Mouse (Mus musculus) liver, embryonic 13.5 days (tissue): ENCODE measurements around the gene Ano1. TPM values are rescaled to one million over a fixed set of nuclear protein-coding genes. Genes with fewer than 3 reads are reported as not detected.
A peak's percentile ranks its signal among the peaks of the same experiment; 100 is the strongest.

ENCODE experiments used
- ATAC-seq: fragments of 200-750 bp; cut with Nextera tagmentation; 2 replicates; pipeline ENCODE4 v1.8.0; 2017; ENCODE audit warnings: low read depth, mild to moderate bottlenecking, moderate number of reproducible peaks, moderate library complexity
- DNase-seq: peaks from one replicate; pipeline ENCODE4 v3.0.0; 2022
- H3K27ac ChIP-seq: fragments of 300-500 bp; sonication (generic); 2 replicates; pipeline ENCODE4 v1.5.1; 2015; ENCODE audit warnings: moderate library complexity, mild to moderate bottlenecking, inconsistent platforms
- H3K27me3 ChIP-seq: fragments of 300-500 bp; sonication (generic); 2 replicates; pipeline ENCODE4 v1.6.1; 2015; ENCODE audit warnings: mild to moderate bottlenecking, inconsistent platforms
- H3K36me3 ChIP-seq: fragments of 300-500 bp; sonication (generic); 2 replicates; pipeline ENCODE4 v1.6.1; 2015; ENCODE audit warnings: mild to moderate bottlenecking, inconsistent platforms
- H3K4me1 ChIP-seq: fragments of 300-500 bp; sonication (generic); replicated peaks from 2 replicates; pipeline ENCODE4 v1.6.1; 2015; ENCODE audit warnings: inconsistent platforms
- H3K4me2 ChIP-seq: fragments of 300-500 bp; sonication (generic); 2 replicates; pipeline ENCODE4 v1.6.1; 2015; ENCODE audit warnings: inconsistent platforms, mild to moderate bottlenecking, moderate library complexity
- H3K4me3 ChIP-seq: fragments of 300-500 bp; sonication (generic); replicated peaks from 2 replicates; pipeline ENCODE4 v1.5.1; 2015; ENCODE audit warnings: mild to moderate bottlenecking, inconsistent platforms
- H3K9ac ChIP-seq: fragments of 300-500 bp; sonication (generic); 2 replicates; pipeline ENCODE4 v1.6.1; 2015; ENCODE audit warnings: mild to moderate bottlenecking, inconsistent platforms
- H3K9me3 ChIP-seq: fragments of 300-500 bp; sonication (generic); replicated peaks from 2 replicates; pipeline ENCODE4 v1.6.1; 2016; ENCODE audit warnings: inconsistent platforms
- WGBS: fragments of 180-500 bp; shearing (Covaris S2); methylation state at CpG from one replicate; pipeline ENCODE4 v1.1.7; 2015; ENCODE audit not compliant: insufficient replicate concordance; 5-methylcytosine and 5-hydroxymethylcytosine counted together
- polyA plus RNA-seq: library from polyadenylated mRNA; unstranded; fragments of >200 nt; fragmentation: Nextera tagmentation; extraction: Ambion mirVana; gene quantifications from 2 replicates; pipeline ENCODE4 v1.2.1, GENCODE M21; 2015

The Ano1 gene
- polyA plus RNA-seq, 1 experiment from 2014 or later = 3.4 TPM

DNA sequence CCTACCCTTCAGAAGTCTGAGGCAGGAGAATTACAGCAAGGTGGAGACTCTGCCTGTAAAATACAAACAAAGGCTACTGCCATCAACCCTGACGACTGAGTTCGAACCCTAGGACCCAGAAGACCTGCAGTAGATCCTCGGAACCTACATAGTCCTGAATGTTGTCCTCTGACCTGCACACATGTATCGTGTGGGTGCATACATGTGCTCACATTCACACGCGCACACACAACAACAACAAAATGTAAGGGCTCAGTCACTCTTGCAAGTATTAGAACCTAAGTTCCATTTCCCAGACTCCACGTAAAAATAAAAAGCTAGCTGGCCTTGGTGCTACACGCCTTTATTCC, 197.7 kb downstream of the Ano1 start:
- H3K4me2 ChIP-seq = peak overlapping the region; percentile 85
- peaks cover 41% of the 10 kb centered on the region for H3K4me1 ChIP-seq
- peak overlapping the region; percentile 93 for H3K4me3 ChIP-seq
- H3K36me3 ChIP-seq = peaks cover 24% of the 10 kb centered on the region
- 21% methylated on average over 8 of the region's 8 CpGs for WGBS
- no peak for DNase-seq
- peak overlapping the region; percentile 77 for H3K9ac ChIP-seq
- H3K27ac ChIP-seq = peak overlapping the region; percentile 62
- H3K27me3 ChIP-seq = no peaks in the 10 kb centered on the region
- H3K9me3 ChIP-seq = no peaks in the 10 kb centered on the region
- no peak for ATAC-seq

DNA sequence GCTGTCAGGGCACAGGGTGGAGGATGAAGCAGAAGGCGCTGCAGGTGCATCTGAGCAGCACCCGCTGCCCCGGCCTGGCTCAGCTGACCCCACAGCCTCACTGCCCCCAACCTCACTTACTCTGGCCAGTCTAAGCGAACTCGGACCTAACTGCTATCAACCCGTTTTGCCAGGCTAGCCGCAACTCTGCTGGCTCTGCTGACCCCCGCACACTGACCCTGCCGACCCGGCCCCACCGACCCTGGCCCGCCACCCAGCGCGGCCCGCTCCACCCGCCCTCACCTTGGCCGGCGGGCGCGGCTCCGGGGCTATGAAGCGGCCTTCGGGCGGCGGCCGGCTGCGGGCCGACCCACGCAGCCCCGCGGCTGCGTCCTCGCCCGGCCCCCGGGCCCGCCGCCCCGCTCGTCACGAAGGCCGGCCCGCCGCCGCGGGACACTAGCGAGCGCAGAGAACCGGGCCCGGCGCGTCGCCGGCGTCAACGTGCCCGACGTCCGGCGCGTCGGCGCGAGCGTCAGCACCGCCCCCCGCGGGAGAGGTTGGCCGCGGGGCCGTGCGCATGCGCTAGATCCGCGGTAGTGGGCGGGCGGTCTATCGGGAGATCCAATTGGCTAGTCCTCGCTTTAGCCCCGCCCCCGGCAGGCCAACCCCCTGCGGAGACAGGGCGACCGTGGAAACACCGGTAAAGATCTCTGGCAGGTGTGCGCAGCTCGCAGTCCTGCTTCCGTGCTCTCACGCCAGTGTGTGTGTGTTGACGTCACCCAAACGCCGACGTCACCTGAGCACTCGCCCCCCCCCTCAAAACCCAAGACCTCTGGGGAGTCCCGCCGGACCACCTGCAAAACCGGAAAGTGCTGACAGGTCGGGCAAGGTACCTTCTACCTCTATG, 198.3 kb downstream of the Ano1 start, which contains the start of gene Ppfia1:
TSS of gene Ppfia1 (minus strand) at position 493 of the 886 bp plus-strand sequence.
- Histone ChIP-seq H3K4me2 (peak within 1 kb of the TSS; percentile 89), H3K4me1 (peaks cover 47% of the 10 kb centered on the region), H3K27ac (peak within 1 kb of the TSS; percentile 80), H3K36me3 (peaks cover 30% of the 10 kb centered on the region), H3K9me3 (no peaks in the 10 kb centered on the region), H3K4me3 (peak within 1 kb of the TSS; percentile 93), H3K27me3 (no peaks in the 10 kb centered on the region), H3K9ac (peak within 1 kb of the TSS; percentile 97)
- ATAC-seq (peak; percentile 95), DNase-seq (peak; percentile 98)
- under 1% methylated on average over 92 of the region's 97 CpGs for WGBS

DNA sequence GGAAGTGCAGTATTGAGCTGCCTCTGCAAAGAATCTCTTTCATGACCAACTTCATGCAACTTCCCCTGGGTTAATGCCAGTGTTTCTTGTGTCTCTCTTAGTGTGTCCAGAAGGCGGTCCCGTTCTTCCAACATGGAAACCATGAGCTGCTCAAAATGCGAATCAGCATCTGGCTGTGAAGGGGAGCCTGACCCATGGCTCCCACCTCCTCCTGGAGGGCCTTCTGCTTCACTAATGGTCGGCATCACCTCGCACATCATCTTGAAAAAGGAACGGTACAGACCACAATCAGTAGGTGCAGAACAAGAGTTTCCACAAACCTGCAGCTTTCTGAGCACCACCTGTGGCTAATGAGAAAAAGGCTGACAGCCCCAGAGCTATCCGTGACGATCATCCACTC, 199.5 kb downstream of the Ano1 start:
- H3K27me3 ChIP-seq = no peaks in the 10 kb centered on the region
- H3K27ac ChIP-seq = peak overlapping the region; percentile 80; the same call in 1 of the 2 replicates
- peaks cover 54% of the 10 kb centered on the region for H3K4me1 ChIP-seq
- DNase-seq = no peak
- no peak for ATAC-seq
- no peaks in the 10 kb centered on the region for H3K9me3 ChIP-seq
- H3K9ac ChIP-seq = peak overlapping the region; percentile 97
- peaks cover 37% of the 10 kb centered on the region for H3K36me3 ChIP-seq
- peak overlapping the region; percentile 89 for H3K4me2 ChIP-seq
- peak overlapping the region; percentile 93 for H3K4me3 ChIP-seq
- WGBS = 79% methylated on average over 8 of the region's 8 CpGs

GRCm38 (mm10) chr7:144550811-144551210, 201.0 kb downstream of the Ano1 start:
- WGBS = 16% methylated on average over 1 of the region's 1 CpGs
- peaks cover 54% of the 10 kb centered on the region for H3K4me1 ChIP-seq
- no peak for DNase-seq
- no peak for ATAC-seq
- H3K36me3 ChIP-seq = peaks cover 47% of the 10 kb centered on the region
- H3K4me2 ChIP-seq = peak overlapping the region; percentile 89
- no peaks in the 10 kb centered on the region for H3K9me3 ChIP-seq
- 0 out of 2 replicates have a peak overlapping the region, but pooled peaks have one; percentile 20 for H3K9ac ChIP-seq
- no peak overlapping the region for H3K27ac ChIP-seq
- H3K27me3 ChIP-seq = no peaks in the 10 kb centered on the region
- H3K4me3 ChIP-seq = no peak overlapping the region; the same call in 1 of the 2 replicates

- 90% methylated on average over 2 of the region's 2 CpGs for WGBS
- H3K4me2 ChIP-seq = 0 out of 2 replicates have a peak overlapping the region, but pooled peaks have one; percentile 89
Observed at GRCm38 (mm10) chr7:144549904-144550566, 201.7 kb downstream of the Ano1 start.

GRCm38 (mm10) chr7:144545231-144545630, 206.5 kb downstream of the Ano1 start:
- no peak overlapping the region for H3K9ac ChIP-seq
- H3K27ac ChIP-seq = no peak overlapping the region
- no peak for DNase-seq
- 88% methylated on average over 3 of the region's 3 CpGs for WGBS
- ATAC-seq = no peak
- H3K4me3 ChIP-seq = no peak overlapping the region
- peaks cover 35% of the 10 kb centered on the region for H3K4me1 ChIP-seq
- H3K36me3 ChIP-seq = peaks cover 42% of the 10 kb centered on the region
- no peaks in the 10 kb centered on the region for H3K27me3 ChIP-seq
- no peaks in the 10 kb centered on the region for H3K9me3 ChIP-seq
- no peak overlapping the region for H3K4me2 ChIP-seq

More at GRCm38 (mm10) chr7:144549904-144550566, 201.7 kb downstream of the Ano1 start:
- no peak overlapping the region for H3K9ac ChIP-seq
- H3K4me3 ChIP-seq = no peak overlapping the region
- peaks cover 58% of the 10 kb centered on the region for H3K4me1 ChIP-seq
- no peak for ATAC-seq
- no peak for DNase-seq
- no peaks in the 10 kb centered on the region for H3K27me3 ChIP-seq
- no peaks in the 10 kb centered on the region for H3K9me3 ChIP-seq
- peaks cover 51% of the 10 kb centered on the region for H3K36me3 ChIP-seq
- no peak overlapping the region for H3K27ac ChIP-seq

DNA sequence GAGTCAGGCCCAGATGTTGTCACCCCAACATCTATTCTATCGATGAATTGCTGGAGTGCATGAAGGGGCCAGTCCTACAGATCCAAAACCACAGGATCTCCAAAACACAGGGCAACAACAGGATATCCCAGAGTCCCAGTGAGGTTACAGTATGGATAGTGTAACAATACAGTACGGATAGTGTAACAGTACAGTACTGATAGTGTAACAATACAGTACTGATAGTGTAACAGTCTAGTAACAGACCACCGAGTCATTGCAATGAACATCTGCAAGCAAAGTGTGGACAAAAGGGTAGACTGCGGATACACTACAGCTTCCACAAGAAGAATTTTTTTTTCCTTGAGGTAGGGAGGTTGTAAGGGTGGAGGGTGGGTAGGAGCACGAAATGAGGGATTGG, 210.4 kb downstream of the Ano1 start:
- ATAC-seq (no peak), DNase-seq (no peak)
- Histone ChIP-seq H3K9me3 (no peaks in the 10 kb centered on the region), H3K4me3 (no peak overlapping the region), H3K9ac (peak overlapping the region; percentile 29; the same call in 1 of the 2 replicates), H3K4me2 (no peak overlapping the region), H3K36me3 (peaks cover 12% of the 10 kb centered on the region), H3K27me3 (no peaks in the 10 kb centered on the region), H3K27ac (peak overlapping the region; percentile 86; the same call in 1 of the 2 replicates), H3K4me1 (peaks cover 52% of the 10 kb centered on the region)
- 56% methylated on average over 5 of the region's 5 CpGs for WGBS

- peak overlapping the region; percentile 28; the same call in 1 of the 2 replicates for H3K4me2 ChIP-seq
- peak overlapping the region; percentile 86 for H3K27ac ChIP-seq
- DNase-seq = peak; percentile 53
- no peaks in the 10 kb centered on the region for H3K9me3 ChIP-seq
- WGBS = 26% methylated on average over 2 of the region's 2 CpGs
- no peaks in the 10 kb centered on the region for H3K36me3 ChIP-seq
- ATAC-seq = peak; percentile 96
- H3K4me1 ChIP-seq = peaks cover 60% of the 10 kb centered on the region
- H3K27me3 ChIP-seq = no peaks in the 10 kb centered on the region
- H3K4me3 ChIP-seq = no peak overlapping the region
- H3K9ac ChIP-seq = peak overlapping the region; percentile 46; the same call in 1 of the 2 replicates
Observed at GRCm38 (mm10) chr7:144539146-144539545, 212.6 kb downstream of the Ano1 start.

Other genes starting within 250 kb of the Ano1 start
- 14.1 and 20.0 TPM in 2 replicates for gene Ppfia1, start 198.2 kb downstream of the Ano1 start, polyA plus RNA-seq
- 5.7 and 6.2 TPM in 2 replicates for gene Fadd, start 169.5 kb downstream of the Ano1 start, polyA plus RNA-seq
- 0.16 and 0.31 TPM in 2 replicates for gene Fgf3, start 86.1 kb upstream of the Ano1 start, polyA plus RNA-seq
- gene Fgf4, start 95.4 kb upstream of the Ano1 start, polyA plus RNA-seq = 0.03 TPM in 1 of 2 replicates, not detected in the other
- gene Fgf15, start 144.6 kb upstream of the Ano1 start, polyA plus RNA-seq = 0.07 and 0.14 TPM in 2 replicates
- 9.6 and 11.2 TPM in 2 replicates for gene LTO1, start 163.1 kb upstream of the Ano1 start, polyA plus RNA-seq
- gene Ccnd1, start 188.0 kb upstream of the Ano1 start, polyA plus RNA-seq = 36.8 and 50.3 TPM in 2 replicates